Mouse (Mus musculus): ENCODE measurements at regions not wholly inside any gene's neighbourhood (a gene's known extent, or its start where the extent isn't known, plus 50 kb on each side); places are given as distances from the start of the nearest gene placed in this dataset.

GRCm38 (mm10) chr5:118354127-118354526 is 109.1 kb downstream of the 2410131K14Rik start:
- no peak for DNase-seq (ENCODE audit: low spot score)

GRCm38 (mm10) chr5:118354871-118355270 is 109.8 kb downstream of the 2410131K14Rik start:
- no peak for DNase-seq (ENCODE audit: low spot score)

- DNase-seq (ENCODE audit: low spot score): no peak
These were observed 110.3 kb downstream of the 2410131K14Rik start for GRCm38 (mm10) chr5:118355287-118355686.

GRCm38 (mm10) chr5:118355691-118356337 is 110.8 kb downstream of the 2410131K14Rik start:
- DNase-seq (ENCODE audit: low spot score): no peak

GRCm38 (mm10) chr5:118359646-118360373 is 114.8 kb downstream of the 2410131K14Rik start:
- no peak for DNase-seq (ENCODE audit: low spot score)

GRCm38 (mm10) chr5:118360374-118361064 is 115.5 kb downstream of the 2410131K14Rik start:
- no peak for DNase-seq (ENCODE audit: low spot score)

- DNase-seq (ENCODE audit: low spot score): no peak
These were observed 116.3 kb downstream of the 2410131K14Rik start for GRCm38 (mm10) chr5:118361133-118361852.

GRCm38 (mm10) chr5:118361853-118362406 is 116.9 kb downstream of the 2410131K14Rik start:
- no peak for DNase-seq (ENCODE audit: low spot score)

GRCm38 (mm10) chr5:118362738-118363137 is 117.7 kb downstream of the 2410131K14Rik start:
- DNase-seq (ENCODE audit: low spot score): no peak

GRCm38 (mm10) chr5:118363154-118363553 is 118.1 kb downstream of the 2410131K14Rik start:
- no peak for DNase-seq (ENCODE audit: low spot score)

GRCm38 (mm10) chr5:118364646-118365045 is 119.6 kb downstream of the 2410131K14Rik start:
- no peak for DNase-seq (ENCODE audit: low spot score)

GRCm38 (mm10) chr5:118365196-118365595 is 120.2 kb downstream of the 2410131K14Rik start:
- no peak for DNase-seq (ENCODE audit: low spot score)

GRCm38 (mm10) chr5:118365651-118366050 is 120.6 kb downstream of the 2410131K14Rik start:
- no peak for DNase-seq (ENCODE audit: low spot score)

- no peak for DNase-seq (ENCODE audit: low spot score)
These were observed 122.0 kb downstream of the 2410131K14Rik start for GRCm38 (mm10) chr5:118367047-118367446.

- no peak for DNase-seq (ENCODE audit: low spot score)
These were observed 128.6 kb downstream of the 2410131K14Rik start for GRCm38 (mm10) chr5:118373581-118373981.

GRCm38 (mm10) chr5:118374968-118375367 is 129.9 kb downstream of the 2410131K14Rik start:
- DNase-seq (ENCODE audit: low spot score): no peak

GRCm38 (mm10) chr5:118375916-118376315 is 130.9 kb downstream of the 2410131K14Rik start:
- DNase-seq (ENCODE audit: low spot score): no peak

GRCm38 (mm10) chr5:118376478-118376877 is 131.5 kb downstream of the 2410131K14Rik start:
- DNase-seq (ENCODE audit: low spot score): no peak

GRCm38 (mm10) chr5:118377402-118377848 is 132.4 kb downstream of the 2410131K14Rik start:
- DNase-seq (ENCODE audit: low spot score): no peak

- DNase-seq (ENCODE audit: low spot score): peak; percentile 17
These were observed 134.4 kb downstream of the 2410131K14Rik start for GRCm38 (mm10) chr5:118379245-118380051.

GRCm38 (mm10) chr5:118380052-118380421 is 135.0 kb downstream of the 2410131K14Rik start:
- no peak for DNase-seq (ENCODE audit: low spot score)
